Mouse (Mus musculus): ENCODE results near the gene Pdxk. TPM values are rescaled to one million over a fixed set of nuclear protein-coding genes. Genes with fewer than 3 reads are reported as not detected.
A peak's percentile ranks its signal among the peaks of the same experiment; 100 is the strongest.

The Pdxk gene
- total and polyA plus RNA-seq, 2 experiments from 2014 or later, result 52.6 to 73.9 TPM

- H3K27ac ChIP-seq (ENCODE audit: low read depth, low read length), result no peak overlapping the region
- H3K4me2 ChIP-seq (ENCODE audit: low read depth, low read length, poor library complexity, severe bottlenecking), result no peak overlapping the region
- ATAC-seq (ENCODE audit: low FRiP score) (no peak), DNase-seq (ENCODE audit: low spot score) (no peak)
- no peaks in the 10 kb centered on the region for H3K9me3 ChIP-seq (ENCODE audit: low read length)
- no peak overlapping the region for H3K9ac ChIP-seq (replicated peaks; ENCODE audit: low read length, poor library complexity, severe bottlenecking)
- H3K4me3 ChIP-seq (ENCODE audit: low read depth, low read length), result no peak overlapping the region
- H3K4me1 ChIP-seq (ENCODE audit: insufficient read depth, low read length), result no peaks in the 10 kb centered on the region
- H3K27me3 ChIP-seq (ENCODE audit: insufficient read depth, low read length), result no peaks in the 10 kb centered on the region
- peaks cover 56% of the 10 kb centered on the region for H3K36me3 ChIP-seq (ENCODE audit: insufficient read depth, low read length)
- TF ChIP-seq CTCF (IDR thresholded peaks at IDR 0.05), result no peak
- WGBS, result 89% methylated on average over 5 of the region's 5 CpGs
Observed at GRCm38 (mm10) chr10:78441606-78442005, 23.2 kb downstream of the Pdxk start.

GRCm38 (mm10) chr10:78440812-78441211 is 24.0 kb downstream of the Pdxk start:
- 78% methylated on average over 9 of the region's 9 CpGs for WGBS
- H3K27me3 ChIP-seq (ENCODE audit: insufficient read depth, low read length), result no peaks in the 10 kb centered on the region

GRCm38 (mm10) chr10:78439990-78440389 is 24.8 kb downstream of the Pdxk start:
- DNase-seq (ENCODE audit: low spot score), result no peak
- H3K27ac ChIP-seq (ENCODE audit: low read depth, low read length), result no peak overlapping the region
- H3K36me3 ChIP-seq (ENCODE audit: insufficient read depth, low read length), result peaks cover 42% of the 10 kb centered on the region
- TF ChIP-seq CTCF (IDR thresholded peaks at IDR 0.05), result no peak
- no peaks in the 10 kb centered on the region for H3K4me1 ChIP-seq (ENCODE audit: insufficient read depth, low read length)
- no peaks in the 10 kb centered on the region for H3K27me3 ChIP-seq (ENCODE audit: insufficient read depth, low read length)
- H3K4me3 ChIP-seq (ENCODE audit: low read depth, low read length), result no peak overlapping the region
- no peaks in the 10 kb centered on the region for H3K9me3 ChIP-seq (ENCODE audit: low read length)
- WGBS, result 87% methylated on average over 7 of the region's 7 CpGs
- H3K9ac ChIP-seq (replicated peaks; ENCODE audit: low read length, poor library complexity, severe bottlenecking), result no peak overlapping the region
- no peak for ATAC-seq (ENCODE audit: low FRiP score)
- H3K4me2 ChIP-seq (ENCODE audit: low read depth, low read length, poor library complexity, severe bottlenecking), result no peak overlapping the region

More at GRCm38 (mm10) chr10:78440812-78441211, 24.0 kb downstream of the Pdxk start:
- ATAC-seq (ENCODE audit: low FRiP score) (0 out of 2 replicates have a peak, but pooled peaks have one; percentile 34), DNase-seq (ENCODE audit: low spot score) (peak; percentile 27)
- no peaks in the 10 kb centered on the region for H3K4me1 ChIP-seq (ENCODE audit: insufficient read depth, low read length)
- H3K4me2 ChIP-seq (ENCODE audit: low read depth, low read length, poor library complexity, severe bottlenecking), result no peak overlapping the region
- no peak overlapping the region for H3K9ac ChIP-seq (replicated peaks; ENCODE audit: low read length, poor library complexity, severe bottlenecking)
- no peak overlapping the region for H3K27ac ChIP-seq (ENCODE audit: low read depth, low read length)
- H3K36me3 ChIP-seq (ENCODE audit: insufficient read depth, low read length), result peaks cover 50% of the 10 kb centered on the region
- TF ChIP-seq CTCF (IDR thresholded peaks at IDR 0.05), result peak; percentile 78
- no peak overlapping the region for H3K4me3 ChIP-seq (ENCODE audit: low read depth, low read length)
- H3K9me3 ChIP-seq (ENCODE audit: low read length), result no peaks in the 10 kb centered on the region

DNA sequence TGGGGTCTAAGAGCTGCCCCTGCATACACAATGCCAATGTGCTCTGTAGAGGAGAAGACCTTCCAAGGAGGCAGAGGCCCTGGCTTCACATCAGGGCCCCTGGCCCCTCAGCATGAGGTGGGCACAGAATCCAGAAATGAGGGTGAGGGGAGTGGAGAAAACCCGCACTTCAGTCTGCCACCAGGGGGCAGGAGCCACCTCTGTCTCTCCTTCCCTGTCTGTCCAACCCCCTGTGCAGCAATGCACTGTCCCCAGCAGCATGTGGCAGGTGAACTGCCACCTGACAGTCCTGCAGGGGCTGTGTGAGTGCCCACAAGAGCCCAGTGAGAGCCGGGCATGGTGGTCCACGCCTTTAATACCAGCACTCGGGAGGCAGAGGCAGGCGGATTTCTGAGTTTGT is 25.2 kb downstream of the Pdxk start:
- DNase-seq (ENCODE audit: low spot score) (no peak), ATAC-seq (ENCODE audit: low FRiP score) (no peak)
- Histone ChIP-seq H3K4me2 (ENCODE audit: low read depth, low read length, poor library complexity, severe bottlenecking) (no peak overlapping the region), H3K36me3 (ENCODE audit: insufficient read depth, low read length) (peaks cover 38% of the 10 kb centered on the region), H3K9ac (replicated peaks; ENCODE audit: low read length, poor library complexity, severe bottlenecking) (no peak overlapping the region), H3K9me3 (ENCODE audit: low read length) (no peaks in the 10 kb centered on the region), H3K4me1 (ENCODE audit: insufficient read depth, low read length) (no peaks in the 10 kb centered on the region), H3K27ac (ENCODE audit: low read depth, low read length) (no peak overlapping the region), H3K27me3 (ENCODE audit: insufficient read depth, low read length) (no peaks in the 10 kb centered on the region), H3K4me3 (ENCODE audit: low read depth, low read length) (no peak overlapping the region)
- peak; percentile 69 for TF ChIP-seq CTCF (IDR thresholded peaks at IDR 0.05)
- 73% methylated on average over 5 of the region's 5 CpGs for WGBS

DNA sequence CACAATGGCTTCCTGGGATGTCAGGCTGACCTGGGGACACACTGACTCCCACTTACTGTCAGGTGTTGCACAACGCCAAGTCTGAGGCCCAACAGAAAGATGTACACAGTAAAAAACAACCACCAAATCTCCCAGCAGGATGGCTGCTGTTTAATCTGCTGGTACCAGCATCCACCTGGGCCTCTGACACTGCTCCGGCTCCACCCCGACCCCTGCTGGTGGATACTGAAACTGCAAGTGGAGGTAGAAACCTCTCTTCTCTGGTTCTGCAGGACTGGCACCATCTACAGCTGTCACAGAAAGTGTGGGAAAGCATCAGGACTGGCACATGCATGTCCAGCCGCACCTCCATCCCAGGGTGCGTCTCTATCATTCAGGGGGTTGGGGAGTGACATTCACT is 26.7 kb downstream of the Pdxk start:
- peak; percentile 96 for TF ChIP-seq CTCF (IDR thresholded peaks at IDR 0.05)
- no peaks in the 10 kb centered on the region for H3K27me3 ChIP-seq (ENCODE audit: insufficient read depth, low read length)
- H3K4me3 ChIP-seq (ENCODE audit: low read depth, low read length), result no peak overlapping the region
- no peaks in the 10 kb centered on the region for H3K9me3 ChIP-seq (ENCODE audit: low read length)
- 13% methylated on average over 5 of the region's 5 CpGs for WGBS
- peak; percentile 61 for DNase-seq (ENCODE audit: low spot score)
- no peak overlapping the region for H3K9ac ChIP-seq (replicated peaks; ENCODE audit: low read length, poor library complexity, severe bottlenecking)
- H3K27ac ChIP-seq (ENCODE audit: low read depth, low read length), result no peak overlapping the region
- H3K36me3 ChIP-seq (ENCODE audit: insufficient read depth, low read length), result peaks cover 26% of the 10 kb centered on the region
- no peak for ATAC-seq (ENCODE audit: low FRiP score)
- no peaks in the 10 kb centered on the region for H3K4me1 ChIP-seq (ENCODE audit: insufficient read depth, low read length)
- no peak overlapping the region for H3K4me2 ChIP-seq (ENCODE audit: low read depth, low read length, poor library complexity, severe bottlenecking)

DNA sequence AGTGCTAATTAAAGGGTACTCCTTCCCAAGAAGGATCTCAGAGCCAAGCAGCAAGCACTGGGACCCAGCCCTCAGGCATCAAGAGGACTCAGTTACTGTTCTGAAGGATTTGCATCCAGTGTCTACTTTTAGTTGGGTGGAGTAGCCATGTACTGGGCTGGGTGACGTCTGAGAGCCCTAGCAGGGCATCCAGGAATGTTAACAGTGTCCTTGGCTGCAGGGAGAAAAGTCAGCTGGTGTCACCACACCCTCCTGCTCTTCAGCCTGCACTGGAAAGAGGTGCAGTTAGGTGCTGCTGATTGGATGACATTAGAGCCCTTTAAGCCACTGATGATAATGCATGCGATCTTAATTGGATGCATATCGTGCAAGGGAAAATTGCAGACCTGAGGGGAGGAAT is 31.9 kb downstream of the Pdxk start:
- H3K4me1 ChIP-seq (ENCODE audit: insufficient read depth, low read length), result no peaks in the 10 kb centered on the region
- H3K9me3 ChIP-seq (ENCODE audit: low read length), result no peaks in the 10 kb centered on the region
- WGBS, result 74% methylated on average over 3 of the region's 3 CpGs
- H3K4me3 ChIP-seq (ENCODE audit: low read depth, low read length), result no peak overlapping the region
- H3K4me2 ChIP-seq (ENCODE audit: low read depth, low read length, poor library complexity, severe bottlenecking), result no peak overlapping the region
- ATAC-seq (ENCODE audit: low FRiP score) (no peak), DNase-seq (ENCODE audit: low spot score) (no peak)
- peaks cover 9% of the 10 kb centered on the region for H3K36me3 ChIP-seq (ENCODE audit: insufficient read depth, low read length)
- no peak overlapping the region for H3K9ac ChIP-seq (replicated peaks; ENCODE audit: low read length, poor library complexity, severe bottlenecking)
- no peaks in the 10 kb centered on the region for H3K27me3 ChIP-seq (ENCODE audit: insufficient read depth, low read length)
- TF ChIP-seq CTCF (IDR thresholded peaks at IDR 0.05), result no peak
- no peak overlapping the region for H3K27ac ChIP-seq (ENCODE audit: low read depth, low read length)

Data from midbrain, postnatal 0 days (tissue).